Mouse (Mus musculus): ENCODE measurements around the gene Mindy4. TPM values are rescaled to one million over a fixed set of nuclear protein-coding genes. Genes with fewer than 3 reads are reported as not detected.

Gene Mindy4
- polyA plus RNA-seq, 2 experiments from 2014 or later, result 0.08 to 0.66 TPM

GRCm38 (mm10) chr6:55313893-55314292, 110.7 kb downstream of the Mindy4 start:
- ATAC-seq, result no peak

GRCm38 (mm10) chr6:55314628-55315027, 111.4 kb downstream of the Mindy4 start:
- ATAC-seq, result no peak

- ATAC-seq, result no peak
These were observed 115.4 kb downstream of the Mindy4 start for GRCm38 (mm10) chr6:55318597-55318996.

- no peak for ATAC-seq
These were observed 116.7 kb downstream of the Mindy4 start for GRCm38 (mm10) chr6:55319585-55320551.

GRCm38 (mm10) chr6:55320894-55321293, 117.7 kb downstream of the Mindy4 start:
- no peak for ATAC-seq

GRCm38 (mm10) chr6:55321518-55321917, 118.3 kb downstream of the Mindy4 start:
- no peak for ATAC-seq

GRCm38 (mm10) chr6:55322980-55323379, 119.8 kb downstream of the Mindy4 start:
- no peak for ATAC-seq

- no peak for ATAC-seq
These were observed 120.9 kb downstream of the Mindy4 start for GRCm38 (mm10) chr6:55323908-55324634.

GRCm38 (mm10) chr6:55324785-55325184, 121.6 kb downstream of the Mindy4 start:
- no peak for ATAC-seq

- no peak for ATAC-seq
These were observed 123.1 kb downstream of the Mindy4 start for GRCm38 (mm10) chr6:55326299-55326698.

GRCm38 (mm10) chr6:55327326-55327725, 124.1 kb downstream of the Mindy4 start:
- no peak for ATAC-seq

- no peak for ATAC-seq
These were observed 125.0 kb downstream of the Mindy4 start for GRCm38 (mm10) chr6:55328179-55328578.

- ATAC-seq, result no peak
These were observed 128.1 kb downstream of the Mindy4 start for GRCm38 (mm10) chr6:55331315-55331714.

- no peak for ATAC-seq
These were observed 129.1 kb downstream of the Mindy4 start for GRCm38 (mm10) chr6:55332100-55332772.

- ATAC-seq, result no peak
These were observed 129.6 kb downstream of the Mindy4 start for GRCm38 (mm10) chr6:55332773-55333109.

- no peak for ATAC-seq
These were observed 132.9 kb downstream of the Mindy4 start, which contains the start of gene Aqp1 for GRCm38 (mm10) chr6:55335989-55336514. TSS of gene Aqp1 (plus strand) at chr6:55336432.

GRCm38 (mm10) chr6:55337242-55337641, 134.1 kb downstream of the Mindy4 start:
- ATAC-seq, result no peak

- no peak for ATAC-seq
These were observed 134.9 kb downstream of the Mindy4 start for GRCm38 (mm10) chr6:55338077-55338476.

GRCm38 (mm10) chr6:55338934-55339825, 136.0 kb downstream of the Mindy4 start:
- ATAC-seq, result no peak

GRCm38 (mm10) chr6:55341688-55342087, 138.5 kb downstream of the Mindy4 start:
- no peak for ATAC-seq

GRCm38 (mm10) chr6:55342328-55342727, 139.1 kb downstream of the Mindy4 start:
- ATAC-seq, result no peak

- ATAC-seq, result no peak
These were observed 140.3 kb downstream of the Mindy4 start for GRCm38 (mm10) chr6:55343446-55343845.

All from CD4-positive, CD25-positive, alpha-beta regulatory T cell, adult 4 months (primary cell).